Mouse (Mus musculus) E14TG2a.4 (cell line): ENCODE results near the gene Gpr19.

Source experiments
- H3K27me3 ChIP-seq: 2 replicates; pipeline ENCODE4 v1.6.1; 2014; ENCODE audit warnings: low read length, control low read depth; ENCODE audit not compliant: insufficient read depth
- H3K36me3 ChIP-seq: 2 replicates; pipeline ENCODE4 v1.6.1; 2014; ENCODE audit warnings: low read length, control low read depth; ENCODE audit not compliant: insufficient read depth
- H3K4me1 ChIP-seq: replicated peaks from 2 replicates; pipeline ENCODE4 v1.6.1; 2014; ENCODE audit warnings: low read depth, low read length, control low read depth
- H3K4me3 ChIP-seq: replicated peaks from 2 replicates; pipeline ENCODE4 v1.5.1; 2014; ENCODE audit warnings: mild to moderate bottlenecking, low read length
- H3K9me3 ChIP-seq: 2 replicates; pipeline ENCODE4 v1.6.1; 2014; ENCODE audit warnings: low read length, control low read depth
- CTCF ChIP-seq: conservative IDR thresholded peaks from 2 replicates; pipeline ENCODE4 v1.5.1; 2014; ENCODE audit warnings: low read length
- NANOG ChIP-seq: IDR thresholded peaks from 2 replicates; pipeline ENCODE4 v1.6.1; 2014; ENCODE audit warnings: borderline replicate concordance, low read length, mixed read lengths
- POU5F1 ChIP-seq: IDR thresholded peaks from 2 replicates; pipeline ENCODE4 v1.6.1; 2014; ENCODE audit warnings: low read length, borderline replicate concordance

Gpr19 gene

GRCm38 (mm10) chr6:134861386-134861785 lies 37.0 kb downstream of the Gpr19 start:
- Histone ChIP-seq H3K36me3 (peaks cover 7% of the 10 kb centered on the region), H3K9me3 (no peaks in the 10 kb centered on the region), H3K4me1 (peaks cover 65% of the 10 kb centered on the region), H3K4me3 (no peak overlapping the region), H3K27me3 (no peaks in the 10 kb centered on the region)
- no peak for TF ChIP-seq POU5F1
- no peak for TF ChIP-seq CTCF

DNA sequence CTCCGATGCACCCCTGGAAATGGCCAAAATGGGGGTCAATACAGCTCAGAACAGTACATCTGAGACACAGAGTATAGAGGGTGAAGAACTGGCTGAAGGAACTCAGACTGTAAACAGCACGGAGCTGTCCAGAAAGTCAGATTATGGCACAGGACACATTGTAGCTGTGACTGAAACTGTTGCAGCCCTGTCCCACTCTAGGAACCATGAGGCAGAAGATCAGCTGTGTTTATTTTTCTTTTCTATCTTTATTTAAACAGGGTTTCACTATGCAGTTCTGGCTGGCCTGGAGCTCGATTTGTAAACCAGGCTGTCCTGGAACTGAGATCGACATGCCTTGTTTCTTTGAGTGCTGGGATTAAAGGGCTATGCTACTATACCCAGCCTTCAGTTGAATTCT lies 38.1 kb downstream of the Gpr19 start:
- H3K9me3 ChIP-seq = no peaks in the 10 kb centered on the region
- TF ChIP-seq NANOG = no peak
- TF ChIP-seq CTCF = no peak
- TF ChIP-seq POU5F1 = no peak

GRCm38 (mm10) chr6:134859021-134859420 lies 39.4 kb downstream of the Gpr19 start:
- no peak for TF ChIP-seq NANOG
- TF ChIP-seq POU5F1 = peak; percentile 49
- H3K9me3 ChIP-seq = no peaks in the 10 kb centered on the region
- H3K27me3 ChIP-seq = no peaks in the 10 kb centered on the region
- H3K4me1 ChIP-seq = peaks cover 76% of the 10 kb centered on the region
- no peak overlapping the region for H3K4me3 ChIP-seq
- peaks cover 8% of the 10 kb centered on the region for H3K36me3 ChIP-seq

More for the DNA sequence above, 38.1 kb downstream of the Gpr19 start:
- H3K4me1 ChIP-seq = peaks cover 70% of the 10 kb centered on the region
- no peaks in the 10 kb centered on the region for H3K27me3 ChIP-seq
- peaks cover 8% of the 10 kb centered on the region for H3K36me3 ChIP-seq
- no peak overlapping the region for H3K4me3 ChIP-seq

DNA sequence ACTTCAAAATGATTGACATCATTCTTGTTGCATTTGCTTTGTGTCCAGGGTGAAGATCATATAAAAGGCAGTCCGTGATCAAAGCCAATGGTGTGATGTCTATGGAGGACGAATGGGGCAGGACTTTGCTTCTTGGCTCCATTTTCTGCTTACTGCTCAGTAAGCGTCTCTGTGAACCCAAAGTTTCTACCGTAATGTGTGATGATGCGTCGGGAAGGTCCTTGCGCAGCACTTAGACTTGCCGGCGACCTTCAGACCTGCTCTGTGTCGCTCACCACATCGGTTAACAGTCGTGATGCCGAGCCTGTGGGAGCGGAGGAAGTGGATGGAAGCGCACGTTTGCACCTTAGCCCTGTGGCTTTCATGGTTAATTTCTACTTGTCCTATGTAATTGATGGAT lies 42.5 kb downstream of the Gpr19 start:
- H3K27me3 ChIP-seq = no peaks in the 10 kb centered on the region
- no peaks in the 10 kb centered on the region for H3K9me3 ChIP-seq
- no peak overlapping the region for H3K4me3 ChIP-seq
- H3K36me3 ChIP-seq = peaks cover 24% of the 10 kb centered on the region
- H3K4me1 ChIP-seq = peaks cover 68% of the 10 kb centered on the region
- TF ChIP-seq POU5F1 (no peak), NANOG (no peak), CTCF (no peak)

GRCm38 (mm10) chr6:134854782-134855181 lies 43.6 kb downstream of the Gpr19 start:
- Histone ChIP-seq H3K27me3 (no peaks in the 10 kb centered on the region), H3K4me1 (peaks cover 61% of the 10 kb centered on the region), H3K4me3 (no peak overlapping the region), H3K9me3 (no peaks in the 10 kb centered on the region), H3K36me3 (peaks cover 27% of the 10 kb centered on the region)
- no peak for TF ChIP-seq CTCF

DNA sequence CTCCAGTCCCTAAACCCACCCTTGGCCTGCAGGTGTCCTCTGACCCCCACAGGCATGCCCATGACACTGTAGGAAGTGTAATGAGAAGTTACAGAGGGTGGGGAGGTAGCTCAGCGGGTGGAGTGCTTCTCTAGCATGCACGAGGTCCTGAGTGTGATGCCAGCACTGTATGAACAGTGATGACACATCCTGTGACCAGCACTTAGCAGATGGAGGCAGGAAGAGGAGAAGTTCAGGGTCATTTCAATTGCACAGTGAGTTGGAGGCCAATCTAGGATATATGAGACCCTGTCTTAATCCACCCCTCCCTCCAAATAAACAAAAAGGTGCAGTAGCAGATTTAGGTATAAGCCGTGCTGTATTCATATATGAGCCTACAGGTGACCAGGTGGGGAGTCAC lies 48.4 kb downstream of the Gpr19 start:
- Histone ChIP-seq H3K4me1 (peaks cover 54% of the 10 kb centered on the region), H3K36me3 (peaks cover 19% of the 10 kb centered on the region), H3K27me3 (no peaks in the 10 kb centered on the region), H3K9me3 (no peaks in the 10 kb centered on the region), H3K4me3 (no peak overlapping the region)
- no peak for TF ChIP-seq NANOG
- TF ChIP-seq POU5F1 = no peak
- no peak for TF ChIP-seq CTCF

- H3K36me3 ChIP-seq = peaks cover 19% of the 10 kb centered on the region
- H3K4me3 ChIP-seq = no peak overlapping the region
- H3K9me3 ChIP-seq = no peaks in the 10 kb centered on the region
- H3K27me3 ChIP-seq = no peaks in the 10 kb centered on the region
- peaks cover 51% of the 10 kb centered on the region for H3K4me1 ChIP-seq
- TF ChIP-seq POU5F1 (no peak), NANOG (no peak), CTCF (no peak)
These were observed 48.9 kb downstream of the Gpr19 start for GRCm38 (mm10) chr6:134849461-134849860.

GRCm38 (mm10) chr6:134848197-134848890 lies 50.0 kb downstream of the Gpr19 start:
- TF ChIP-seq CTCF = 0 out of 2 replicates have a peak, but pooled peaks have one; percentile 10
- TF ChIP-seq POU5F1 = no peak
- Histone ChIP-seq H3K4me3 (no peak overlapping the region), H3K9me3 (no peaks in the 10 kb centered on the region), H3K27me3 (no peaks in the 10 kb centered on the region), H3K4me1 (peaks cover 45% of the 10 kb centered on the region), H3K36me3 (peaks cover 16% of the 10 kb centered on the region)

- TF ChIP-seq POU5F1 (no peak), CTCF (no peak), NANOG (no peak)
- Histone ChIP-seq H3K36me3 (peaks cover 15% of the 10 kb centered on the region), H3K9me3 (no peaks in the 10 kb centered on the region)
These were observed 50.8 kb downstream of the Gpr19 start for GRCm38 (mm10) chr6:134847550-134847949.

More at GRCm38 (mm10) chr6:134847550-134847949, 50.8 kb downstream of the Gpr19 start:
- no peak overlapping the region for H3K4me3 ChIP-seq
- peaks cover 44% of the 10 kb centered on the region for H3K4me1 ChIP-seq
- H3K27me3 ChIP-seq = no peaks in the 10 kb centered on the region
